19 mouse cellular contexts compared by ENCODE assay signal in genomic region chr5:58822704-58823103, GRCm38 (mm10).
"Had no signal": no experiment of that assay in that cellular context is flagged by ENCODE, and none has a peak within 500 bp of the region (broad histone marks: within the 10 kb centered on the region; RNA-seq: fewer than 3 reads in every experiment).

No protein-coding gene starts in this region.

- H3K4me2 ChIP-seq: limb, embryonic 12.5 days; limb, embryonic 15.5 days; liver, embryonic 11.5 days; lung, embryonic 14.5 days; midbrain, embryonic 12.5 days; midbrain, embryonic 15.5 days; neural tube, embryonic 12.5 days; neural tube, embryonic 15.5 days had no signal

- H3K27ac ChIP-seq: limb, embryonic 12.5 days; limb, embryonic 15.5 days; liver, embryonic 14.5 days; macrophage; midbrain, embryonic 12.5 days; midbrain, embryonic 15.5 days; neural tube, embryonic 12.5 days; neural tube, embryonic 15.5 days had no signal

- ATAC-seq: liver, postnatal 0 days; lung, postnatal 0 days; midbrain, embryonic 15.5 days had no signal

- H3K9ac ChIP-seq: limb, embryonic 12.5 days; limb, embryonic 15.5 days; liver, embryonic 14.5 days; liver, postnatal 0 days; lung, embryonic 14.5 days; midbrain, embryonic 12.5 days; midbrain, embryonic 15.5 days; neural tube, embryonic 12.5 days; neural tube, embryonic 15.5 days had no signal

- DNase-seq: kidney, postnatal 10 days; kidney, postnatal 36 days; layer of hippocampus, postnatal 36 days; left cerebral cortex, postnatal 4 days; liver, postnatal 0 days; lung, embryonic 14.5 days; thymus, adult 18-20 months; thymus, postnatal 14 days; thymus, postnatal 4 days had no signal

- H3K4me1 ChIP-seq: limb, embryonic 12.5 days; limb, embryonic 15.5 days; midbrain, embryonic 12.5 days; midbrain, embryonic 15.5 days; neural tube, embryonic 12.5 days; neural tube, embryonic 15.5 days had no signal

- H3K36me3 ChIP-seq: limb, embryonic 12.5 days; limb, embryonic 15.5 days; midbrain, embryonic 12.5 days; midbrain, embryonic 15.5 days; neural tube, embryonic 12.5 days; neural tube, embryonic 15.5 days had no signal

- H3K9me3 ChIP-seq: limb, embryonic 12.5 days; limb, embryonic 15.5 days; midbrain, embryonic 12.5 days; midbrain, embryonic 15.5 days; neural tube, embryonic 12.5 days; neural tube, embryonic 15.5 days had no signal

- H3K4me3 ChIP-seq: limb, embryonic 12.5 days; limb, embryonic 15.5 days; midbrain, embryonic 12.5 days; midbrain, embryonic 15.5 days; neural tube, embryonic 12.5 days; neural tube, embryonic 15.5 days had no signal

- H3K27me3 ChIP-seq: limb, embryonic 12.5 days; limb, embryonic 15.5 days; midbrain, embryonic 12.5 days; midbrain, embryonic 15.5 days; neural tube, embryonic 12.5 days; neural tube, embryonic 15.5 days had no signal
